Mouse (Mus musculus) forelimb bud, embryonic 11.5 days (tissue): ENCODE results near the gene Olfr816.
"Not testable (repeated sequence)": the region's sequence is repeated elsewhere in the genome, so short reads cannot be mapped to it uniquely, and the experiment has no call there.

Experiments used
- DNase-seq: peaks from one replicate; pipeline ENCODE4 v3.0.0-alpha.2; 2012; ENCODE audit warnings: low read depth, low spot score

Gene Olfr816

GRCm38 (mm10) chr10:129915497-129915896 is at the start of gene Olfr816:
Olfr816 (minus strand) TSS chr10:129915597.
- no peak for DNase-seq

- DNase-seq = no peak
Measured at GRCm38 (mm10) chr10:129949000-129949399, 33.6 kb upstream of the Olfr816 start, which contains the start of gene Olfr818. Olfr818 (minus strand) TSS chr10:129949100.

GRCm38 (mm10) chr10:129905767-129906166 is 9.6 kb downstream of the Olfr816 start, which contains the start of gene Olfr815:
Olfr815 (minus strand) TSS chr10:129905867.
- not testable (repeated sequence) for DNase-seq

- DNase-seq = no peak
Measured at GRCm38 (mm10) chr10:129885934-129886333, 29.5 kb downstream of the Olfr816 start.

GRCm38 (mm10) chr10:129885496-129885895 is 29.9 kb downstream of the Olfr816 start:
- DNase-seq = not testable (repeated sequence)

GRCm38 (mm10) chr10:129879751-129880150 is 35.6 kb downstream of the Olfr816 start, which contains the start of gene Olfr814:
Olfr814 (minus strand) TSS chr10:129879851.
- not testable (repeated sequence) for DNase-seq
